Mouse (Mus musculus) liver, embryonic 14.5 days (tissue): ENCODE data around the gene Ankrd23. TPM values are rescaled to one million over a fixed set of nuclear protein-coding genes. Genes with fewer than 3 reads are reported as not detected.

Source experiments
- ATAC-seq: fragments of 200-750 bp; cut with Nextera tagmentation; 2 replicates; pipeline ENCODE4 v1.8.0; 2017; ENCODE audit warnings: moderate number of reproducible peaks, mild to moderate bottlenecking, moderate library complexity; ENCODE audit not compliant: insufficient read depth
- DNase-seq, 3 experiments: peaks; one replicate each; pipeline ENCODE4 v3.0.0-alpha.2; 2012 to 2013; ENCODE audit warnings: low read depth in 3 of 3, low spot score in 3 of 3
- H3K27ac ChIP-seq: fragments of 300-500 bp; sonication (generic); 2 replicates; pipeline ENCODE4 v1.5.1; 2014; ENCODE audit warnings: moderate library complexity, mild to moderate bottlenecking, control low read depth, inconsistent platforms
- H3K27me3 ChIP-seq: fragments of 300-500 bp; sonication (generic); 2 replicates; pipeline ENCODE4 v1.6.1; 2014; ENCODE audit warnings: mild to moderate bottlenecking, low read length, moderate library complexity; ENCODE audit not compliant: control insufficient read depth, insufficient read depth
- H3K36me3 ChIP-seq: fragments of 300-500 bp; sonication (generic); replicated peaks from 2 replicates; pipeline ENCODE4 v1.6.1; 2014; ENCODE audit warnings: low read depth; ENCODE audit not compliant: control insufficient read depth, insufficient read depth
- H3K4me1 ChIP-seq, 2 experiments: fragments of 200-500 bp in 1 of 2; fragments of 300-500 bp in 1 of 2; sonication (generic) in 1 of 2; replicated peaks; 2 replicates each; pipeline ENCODE4 v1.6.1; 2012 to 2014; ENCODE audit warnings: antibody characterized with exemption in 1 of 2, inconsistent platforms in 1 of 2, low read length in 1 of 2; ENCODE audit not compliant: control insufficient read depth in 2 of 2, insufficient read depth in 2 of 2
- H3K4me2 ChIP-seq: fragments of 300-500 bp; sonication (generic); 2 replicates; pipeline ENCODE4 v1.6.1; 2014; ENCODE audit warnings: low read depth, mild to moderate bottlenecking, control low read depth, moderate library complexity
- H3K4me3 ChIP-seq, 2 experiments: fragments of 200-500 bp in 1 of 2; fragments of 300-500 bp in 1 of 2; sonication (generic) in 1 of 2; 2 replicates each; pipeline ENCODE4 v1.5.1; 2012 to 2014; ENCODE audit warnings: low read depth in 2 of 2, low read length in 2 of 2, mild to moderate bottlenecking in 2 of 2, control low read depth in 1 of 2, inconsistent platforms in 1 of 2, moderate library complexity in 1 of 2; ENCODE audit not compliant: insufficient read depth in 1 of 2
- H3K9ac ChIP-seq: fragments of 300-500 bp; sonication (generic); replicated peaks from 2 replicates; pipeline ENCODE4 v1.6.1; 2014; ENCODE audit warnings: mild to moderate bottlenecking, control low read depth, moderate library complexity
- H3K9me3 ChIP-seq: fragments of 300-500 bp; sonication (generic); 2 replicates; pipeline ENCODE4 v1.6.1; 2016; ENCODE audit warnings: low read length, mixed read lengths; ENCODE audit not compliant: control insufficient read depth
- CTCF ChIP-seq: IDR thresholded peaks from 2 replicates; pipeline ENCODE4 v1.5.1; 2016; ENCODE audit warnings: antibody characterized with exemption, low read depth, control low read depth
- EP300 ChIP-seq: IDR thresholded peaks from 2 replicates; pipeline ENCODE4 v1.6.1; 2016; ENCODE audit warnings: antibody characterized with exemption, low read depth
- WGBS: fragments of 180-500 bp; shearing (Covaris S2); extraction: QIAGEN DNeasy Blood & Tissue Kit; methylation state at CpG from one replicate; pipeline ENCODE4 v1.1.7; 2014; ENCODE audit not compliant: insufficient replicate concordance; 5-methylcytosine and 5-hydroxymethylcytosine counted together
- polyA plus RNA-seq, 2 experiments: library from polyadenylated mRNA; depleted of rRNA in 1 of 2; stranded (reverse) in 1 of 2; unstranded in 1 of 2; fragments of >200 nt; fragmentation: Nextera tagmentation in 1 of 2; extraction: Ambion mirVana in 1 of 2; gene quantifications; 2 replicates each; pipeline versions ENCODE4 v1.2.1 to v1.2.3; 2012 to 2014

Gene Ankrd23
- polyA plus RNA-seq, 2 experiments, result 0.80 to 2.3 TPM

DNA sequence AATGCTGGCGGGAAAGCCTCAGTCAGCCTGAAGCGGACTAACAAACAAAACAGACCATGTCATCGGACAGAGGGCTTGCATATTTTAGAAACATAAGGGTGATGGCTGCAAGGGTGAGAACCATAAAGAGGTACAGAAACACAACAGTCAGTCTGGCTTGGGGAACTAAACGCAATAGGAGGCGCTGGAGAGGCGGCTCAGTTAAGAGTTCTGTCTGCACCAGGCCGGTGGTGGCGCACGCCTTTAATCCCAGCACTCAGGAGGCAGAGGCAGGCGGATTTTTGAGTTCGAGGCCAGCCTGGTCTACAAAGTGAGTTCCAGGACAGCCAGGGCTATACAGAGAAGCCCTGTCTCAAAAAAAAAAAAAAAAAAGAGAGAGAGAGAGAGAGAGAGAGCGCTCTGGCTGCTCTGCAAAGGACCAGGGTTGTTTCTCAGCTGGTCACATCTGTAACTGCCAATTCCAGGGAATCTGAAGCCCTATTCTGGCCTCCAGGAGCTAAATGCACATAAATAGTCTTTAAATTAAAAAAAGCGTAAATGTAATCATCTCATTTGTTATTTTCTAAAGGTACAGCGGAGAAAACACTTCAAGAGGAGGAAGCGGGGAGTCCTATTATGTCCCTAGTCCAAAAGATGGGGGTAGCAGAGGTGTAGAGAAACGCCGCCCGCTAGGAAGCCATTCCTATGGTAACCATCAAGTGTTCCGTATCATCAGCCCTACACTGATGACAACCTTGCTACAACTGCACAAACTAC lies 9.3 kb upstream of the Ankrd23 start:
- peak overlapping the region; percentile 85 for H3K4me2 ChIP-seq

DNA sequence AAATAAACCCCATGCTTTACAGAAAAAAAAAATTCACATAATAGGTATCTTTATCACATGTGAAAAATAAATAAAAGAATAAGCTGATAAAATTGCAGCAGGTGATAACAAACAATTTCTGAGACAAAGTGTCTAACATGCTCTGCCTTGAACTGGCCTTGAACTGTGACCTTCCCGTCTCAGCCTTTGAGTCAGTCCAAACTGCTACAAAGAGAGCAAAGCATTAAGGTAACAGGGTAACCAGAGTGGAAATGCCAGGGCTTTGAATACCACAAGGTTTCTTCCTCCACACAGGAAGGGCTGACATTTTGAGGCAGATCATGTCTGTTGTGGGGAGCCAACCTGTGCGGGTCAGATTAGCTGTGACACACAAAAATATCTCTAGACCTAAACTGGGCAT lies 8.7 kb upstream of the Ankrd23 start:
- H3K36me3 ChIP-seq, result no peaks in the 10 kb centered on the region
- H3K27ac ChIP-seq, result no peak overlapping the region
- no peak for TF ChIP-seq EP300
- TF ChIP-seq CTCF, result no peak
- no peak for ATAC-seq
- no peaks in the 10 kb centered on the region for H3K9me3 ChIP-seq
- 46% methylated on average over 2 of the region's 2 CpGs for WGBS
- DNase-seq, result no peak
- H3K4me1 ChIP-seq, result peaks cover 6% of the 10 kb centered on the region in 2 experiments
- H3K9ac ChIP-seq, result no peak overlapping the region
- no peaks in the 10 kb centered on the region for H3K27me3 ChIP-seq
- no peak overlapping the region for H3K4me2 ChIP-seq
- no peak overlapping the region for H3K4me3 ChIP-seq

More for the DNA sequence above, 9.3 kb upstream of the Ankrd23 start:
- H3K27ac ChIP-seq, result no peak overlapping the region
- ATAC-seq (no peak), DNase-seq (no peak)
- H3K4me3 ChIP-seq, result peak overlapping the region; percentile 70 to 76
- no peaks in the 10 kb centered on the region for H3K27me3 ChIP-seq
- 58% methylated on average over 19 of the region's 19 CpGs for WGBS
- TF ChIP-seq CTCF (peak; percentile 31; the same call in 1 of the 2 replicates), EP300 (no peak)
- no peaks in the 10 kb centered on the region for H3K9me3 ChIP-seq
- peaks cover 6% of the 10 kb centered on the region in 2 experiments for H3K4me1 ChIP-seq
- no peaks in the 10 kb centered on the region for H3K36me3 ChIP-seq
- H3K9ac ChIP-seq, result peak overlapping the region; percentile 24

DNA sequence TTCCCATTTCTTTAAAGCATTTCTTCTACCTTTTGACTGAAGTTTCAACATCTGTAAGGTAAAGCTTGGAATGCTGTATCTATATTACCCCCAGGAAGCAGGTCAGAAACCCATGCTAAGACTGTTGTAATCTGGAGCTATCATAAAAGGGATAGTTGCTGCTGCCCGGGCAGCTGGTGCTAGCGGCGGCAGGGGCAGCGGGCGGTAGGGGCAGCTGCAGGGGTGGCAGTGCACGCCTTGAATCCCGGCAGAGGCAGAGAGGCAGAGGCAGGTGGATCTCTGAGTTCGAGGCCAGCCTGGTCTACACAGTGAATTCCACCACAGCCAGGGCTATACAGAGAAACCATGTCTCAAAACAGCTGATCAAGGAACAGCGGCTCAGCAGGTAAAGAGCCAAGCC lies 6.2 kb upstream of the Ankrd23 start:
- TF ChIP-seq CTCF (no peak), EP300 (no peak)
- 87% methylated on average over 9 of the region's 9 CpGs for WGBS

DNA sequence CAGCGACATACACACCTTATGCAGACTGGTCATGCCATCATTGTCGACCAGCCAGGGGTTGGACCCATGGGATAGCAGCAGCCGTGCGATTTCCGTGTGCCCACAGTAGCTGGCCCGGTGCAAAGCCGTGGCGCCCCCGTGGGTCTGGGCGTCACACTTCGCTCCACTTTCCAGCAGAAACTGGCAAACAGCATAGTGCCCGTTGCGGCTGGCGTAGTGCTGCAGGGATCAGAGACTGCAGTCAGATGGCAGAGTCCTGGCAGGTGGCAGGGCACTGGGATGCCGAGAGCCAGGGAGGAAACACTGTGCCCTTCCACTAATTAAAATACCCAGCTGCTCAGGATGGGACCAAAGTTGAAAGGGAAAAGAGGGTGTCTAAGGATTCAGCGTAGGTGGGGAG lies 5.2 kb upstream of the Ankrd23 start:
- TF ChIP-seq EP300, result no peak
- TF ChIP-seq CTCF, result no peak
- H3K9me3 ChIP-seq, result no peaks in the 10 kb centered on the region
- ATAC-seq (no peak), DNase-seq (no peak)
- H3K4me1 ChIP-seq, result peaks cover 6% of the 10 kb centered on the region in 2 experiments
- H3K4me2 ChIP-seq, result no peak overlapping the region
- H3K27ac ChIP-seq, result no peak overlapping the region
- 83% methylated on average over 16 of the region's 16 CpGs for WGBS
- no peak overlapping the region for H3K9ac ChIP-seq
- H3K4me3 ChIP-seq, result no peak overlapping the region
- no peaks in the 10 kb centered on the region for H3K27me3 ChIP-seq
- H3K36me3 ChIP-seq, result no peaks in the 10 kb centered on the region

More for the DNA sequence above, 6.2 kb upstream of the Ankrd23 start:
- no peaks in the 10 kb centered on the region for H3K27me3 ChIP-seq
- no peaks in the 10 kb centered on the region for H3K9me3 ChIP-seq
- H3K4me3 ChIP-seq, result no peak overlapping the region
- no peak for DNase-seq
- no peak overlapping the region for H3K4me2 ChIP-seq
- no peak overlapping the region for H3K27ac ChIP-seq
- no peak overlapping the region for H3K9ac ChIP-seq
- no peaks in the 10 kb centered on the region for H3K36me3 ChIP-seq
- no peak for ATAC-seq
- peaks cover 6% of the 10 kb centered on the region in 2 experiments for H3K4me1 ChIP-seq

DNA sequence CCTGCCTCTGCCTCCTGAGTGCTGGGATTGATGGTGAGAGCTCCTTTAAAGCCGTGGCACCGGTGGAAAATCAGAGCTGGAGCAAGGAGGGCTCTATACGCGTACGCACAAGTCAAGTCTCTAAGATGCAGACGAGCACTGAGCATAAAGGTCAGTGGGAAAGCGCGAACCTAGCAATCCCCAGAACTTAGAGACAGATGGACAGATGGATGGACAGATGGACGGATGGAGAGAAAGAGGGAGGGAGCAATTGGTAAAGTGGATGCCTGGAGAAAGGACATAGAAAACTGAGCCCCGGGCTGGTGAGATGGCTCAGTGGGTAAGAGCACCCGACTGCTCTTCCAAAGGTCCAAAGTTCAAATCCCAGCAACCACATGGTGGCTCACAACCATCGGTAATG lies 4.1 kb upstream of the Ankrd23 start:
- Histone ChIP-seq H3K4me3 (no peak overlapping the region), H3K9ac (no peak overlapping the region), H3K9me3 (no peaks in the 10 kb centered on the region), H3K4me1 (peaks cover 0 to 2% of the 10 kb centered on the region in 2 experiments; a peak in 2 of 4 replicates), H3K36me3 (no peaks in the 10 kb centered on the region), H3K27me3 (no peaks in the 10 kb centered on the region), H3K27ac (no peak overlapping the region), H3K4me2 (no peak overlapping the region)
- DNase-seq (no peak), ATAC-seq (no peak)
- no peak for TF ChIP-seq CTCF
- no peak for TF ChIP-seq EP300
- 86% methylated on average over 12 of the region's 12 CpGs for WGBS
